Mouse (Mus musculus): ENCODE data around the gene Bricd5. TPM values are rescaled to one million over a fixed set of nuclear protein-coding genes. Genes with fewer than 3 reads are reported as not detected.
"Not testable (repeated sequence)": the region's sequence is repeated elsewhere in the genome, so short reads cannot be mapped to it uniquely, and the experiment has no call there.

The Bricd5 gene
- polyA plus RNA-seq, 1 experiment from 2014 or later: 0.65 TPM

DNA sequence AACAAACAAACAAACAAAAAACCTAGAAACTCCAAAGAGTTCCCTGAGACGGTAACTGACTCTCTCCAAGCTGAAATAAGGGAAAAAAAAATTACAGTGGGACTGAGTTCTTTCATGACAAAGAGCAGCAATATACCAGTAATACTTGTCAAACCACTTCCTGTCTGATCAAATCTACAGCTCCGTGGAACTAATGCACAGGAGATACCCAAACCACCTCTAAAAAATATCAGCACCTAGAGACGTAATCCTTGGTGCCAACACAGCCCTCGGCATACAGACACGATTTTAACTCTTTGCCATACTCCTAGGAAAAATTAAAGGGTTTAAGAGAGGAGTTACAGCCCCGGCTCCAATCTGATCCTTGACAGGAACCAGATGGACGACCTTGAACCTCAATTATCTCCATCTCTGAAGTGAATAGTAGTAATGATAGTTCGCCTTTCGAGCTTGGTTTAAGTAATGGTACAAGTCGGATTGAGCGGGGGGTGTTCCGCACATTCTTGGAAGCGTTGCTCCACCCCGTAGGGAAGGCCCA, 19.4 kb upstream of the Bricd5 start:
- no peak for ATAC-seq
- H3K4me1 ChIP-seq (ENCODE audit: control insufficient read depth, insufficient read depth, low read depth, low read length): peaks cover 10% of the 10 kb centered on the region
- H3K4me3 ChIP-seq (ENCODE audit: low read length): peak overlapping the region; percentile 66
- peak overlapping the region; percentile 92 for H3K27ac ChIP-seq (ENCODE audit: low read depth, low read length)
- H3K36me3 ChIP-seq (ENCODE audit: control insufficient read depth, insufficient read depth, low read length): peaks cover 10% of the 10 kb centered on the region
- H3K4me2 ChIP-seq (ENCODE audit: low read length): peak overlapping the region; percentile 82
- H3K27me3 ChIP-seq (replicated peaks; ENCODE audit: control insufficient read depth, insufficient read depth, low read length): no peaks in the 10 kb centered on the region
- peak overlapping the region; percentile 89 for H3K9ac ChIP-seq (ENCODE audit: low read depth, low read length)
- 9% methylated on average over 14 of the region's 14 CpGs for WGBS
- no peaks in the 10 kb centered on the region for H3K9me3 ChIP-seq (ENCODE audit: control insufficient read depth, low read length)

DNA sequence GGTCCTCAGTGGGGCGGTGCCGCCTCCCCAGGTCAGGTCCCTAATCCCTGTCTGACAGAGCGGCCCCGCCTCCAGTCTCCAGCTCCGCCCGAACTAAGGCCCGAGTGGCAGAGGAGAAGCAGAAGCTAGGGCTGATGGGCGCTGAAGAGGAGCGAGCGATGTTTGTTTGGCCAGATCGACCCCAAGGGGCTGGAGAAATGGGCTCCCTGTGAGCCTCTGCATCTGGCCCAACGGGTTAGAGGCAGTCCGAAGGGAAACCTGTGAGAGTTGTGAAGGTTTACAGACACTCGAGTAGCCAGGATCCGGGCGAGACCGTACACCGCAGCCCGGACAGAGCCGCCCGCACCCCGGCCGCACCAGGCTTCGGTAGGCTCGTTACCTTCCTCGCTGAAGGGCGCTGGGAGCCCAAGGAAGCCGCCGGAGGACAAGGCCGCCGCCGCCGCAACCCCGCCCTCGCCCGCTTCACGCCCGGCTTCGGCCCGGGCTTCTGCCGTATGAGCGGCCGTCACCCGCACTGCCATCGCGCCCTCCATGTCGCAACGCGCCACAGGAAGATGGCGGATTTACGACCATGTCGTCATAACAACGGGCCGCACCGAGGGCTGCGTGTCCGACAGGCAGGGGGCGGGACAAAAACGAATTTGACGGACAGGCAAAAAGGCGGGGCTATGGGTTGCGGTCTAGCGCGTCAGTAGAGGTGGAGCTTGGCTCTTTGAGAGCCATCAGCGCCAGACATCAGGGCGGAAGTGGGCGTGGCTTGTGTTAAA, 18.7 kb upstream of the Bricd5 start:
- Histone ChIP-seq H3K9ac (ENCODE audit: low read depth, low read length) (peak overlapping the region; percentile 89), H3K4me2 (ENCODE audit: low read length) (peak overlapping the region; percentile 82), H3K27ac (ENCODE audit: low read depth, low read length) (peak overlapping the region; percentile 92), H3K27me3 (replicated peaks; ENCODE audit: control insufficient read depth, insufficient read depth, low read length) (no peaks in the 10 kb centered on the region), H3K9me3 (ENCODE audit: control insufficient read depth, low read length) (no peaks in the 10 kb centered on the region), H3K36me3 (ENCODE audit: control insufficient read depth, insufficient read depth, low read length) (peaks cover 3% of the 10 kb centered on the region; the same call in 1 of the 2 replicates), H3K4me1 (ENCODE audit: control insufficient read depth, insufficient read depth, low read depth, low read length) (peaks cover 10% of the 10 kb centered on the region), H3K4me3 (ENCODE audit: low read length) (peak overlapping the region; percentile 66)
- WGBS: under 1% methylated on average over 67 of the region's 67 CpGs
- peak; percentile 95 for ATAC-seq

DNA sequence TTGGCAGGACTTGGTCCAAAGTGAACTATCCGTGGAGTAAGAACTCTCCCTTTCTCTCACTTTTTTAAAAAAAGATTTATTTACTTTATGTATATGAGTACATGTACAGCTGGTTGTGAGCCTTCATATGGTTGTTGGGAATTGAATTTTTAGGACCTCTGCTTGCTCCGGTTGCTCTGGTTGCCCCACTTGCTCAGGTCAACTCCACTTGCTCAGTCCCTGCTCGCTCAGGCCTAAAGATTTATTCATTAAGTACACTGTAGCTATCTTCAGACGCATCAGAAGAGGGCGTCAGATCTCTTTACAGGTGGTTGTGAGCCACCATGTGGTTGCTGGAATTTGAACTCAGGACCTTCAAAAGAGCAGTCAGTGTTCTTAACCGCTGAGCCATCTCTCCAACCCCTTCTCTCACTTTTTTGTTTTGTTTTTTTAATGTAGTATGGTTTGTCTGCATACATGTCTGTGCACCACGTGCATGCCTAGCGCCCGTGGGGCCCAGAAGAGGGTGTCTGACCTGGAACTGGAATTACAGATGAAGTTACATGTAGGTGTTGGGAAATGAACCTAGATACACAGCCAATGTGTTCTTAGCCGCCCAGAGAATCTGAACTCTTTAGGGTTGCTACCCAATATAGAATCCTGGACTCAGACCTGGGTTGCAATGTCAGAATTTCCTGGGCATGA, 18.0 kb upstream of the Bricd5 start:
- not testable (repeated sequence) for H3K9me3 ChIP-seq (ENCODE audit: control insufficient read depth, low read length); H3K27me3 ChIP-seq (replicated peaks; ENCODE audit: control insufficient read depth, insufficient read depth, low read length); H3K36me3 ChIP-seq (ENCODE audit: control insufficient read depth, insufficient read depth, low read length); H3K27ac ChIP-seq (ENCODE audit: low read depth, low read length); H3K9ac ChIP-seq (ENCODE audit: low read depth, low read length)
- peaks cover 10% of the 10 kb centered on the region for H3K4me1 ChIP-seq (ENCODE audit: control insufficient read depth, insufficient read depth, low read depth, low read length)
- H3K4me2 ChIP-seq (ENCODE audit: low read length): peak overlapping the region; percentile 82
- H3K4me3 ChIP-seq (ENCODE audit: low read length): peak overlapping the region; percentile 66
- peak; percentile 32 for ATAC-seq
- WGBS: 48% methylated on average over 10 of the region's 10 CpGs

DNA sequence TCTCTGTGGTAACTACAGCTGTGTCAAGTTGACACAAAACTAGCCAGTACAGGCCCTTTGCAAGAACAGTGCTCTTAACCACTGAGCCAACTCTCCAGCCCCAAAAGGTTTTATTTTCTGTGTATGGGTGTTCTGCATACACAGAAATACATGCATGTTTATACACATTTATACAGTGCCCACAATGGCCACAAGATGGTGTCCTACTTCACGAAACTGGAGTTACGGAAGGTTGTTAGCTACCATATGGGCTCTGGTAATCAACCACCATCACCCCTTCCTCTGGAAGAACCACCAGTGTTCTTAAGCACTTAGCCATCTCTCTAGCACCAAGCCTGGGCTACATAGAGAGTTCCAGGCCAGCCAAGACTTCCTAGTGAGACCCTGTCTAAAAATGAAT, 12.1 kb upstream of the Bricd5 start:
- no peak for ATAC-seq
- H3K9me3 ChIP-seq (ENCODE audit: control insufficient read depth, low read length): no peaks in the 10 kb centered on the region

DNA sequence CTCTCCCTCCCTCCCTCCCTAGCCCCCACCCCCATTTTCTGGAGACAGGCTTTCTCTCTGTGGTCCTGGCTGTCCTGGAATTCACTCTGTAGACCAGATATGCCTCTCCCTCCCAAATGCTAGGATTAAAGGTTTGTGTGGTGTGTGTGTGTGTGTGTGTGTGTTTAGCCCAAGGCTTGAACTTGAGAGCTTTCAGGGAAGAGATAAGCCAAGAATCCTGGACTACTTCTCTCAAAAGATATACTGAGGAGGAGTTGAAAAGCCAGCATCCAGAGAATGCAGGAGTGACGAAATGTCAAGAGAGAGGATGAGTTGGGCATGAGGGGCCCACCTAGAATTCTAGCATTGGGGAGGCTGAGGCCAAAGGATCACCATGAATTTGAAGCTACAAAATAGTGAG, 10.8 kb upstream of the Bricd5 start:
- Histone ChIP-seq H3K27me3 (replicated peaks; ENCODE audit: control insufficient read depth, insufficient read depth, low read length) (no peaks in the 10 kb centered on the region), H3K9me3 (ENCODE audit: control insufficient read depth, low read length) (no peaks in the 10 kb centered on the region), H3K4me3 (ENCODE audit: low read length) (no peak overlapping the region), H3K9ac (ENCODE audit: low read depth, low read length) (no peak overlapping the region), H3K4me2 (ENCODE audit: low read length) (no peak overlapping the region), H3K27ac (ENCODE audit: low read depth, low read length) (no peak overlapping the region), H3K36me3 (ENCODE audit: control insufficient read depth, insufficient read depth, low read length) (no peaks in the 10 kb centered on the region), H3K4me1 (ENCODE audit: control insufficient read depth, insufficient read depth, low read depth, low read length) (no peaks in the 10 kb centered on the region)
- whole genome bisulfite sequencing: 87% methylated on average over 1 of the region's 1 CpGs
- ATAC-seq: no peak

More for the DNA sequence above, 12.1 kb upstream of the Bricd5 start:
- Histone ChIP-seq H3K4me1 (ENCODE audit: control insufficient read depth, insufficient read depth, low read depth, low read length) (no peaks in the 10 kb centered on the region), H3K4me2 (ENCODE audit: low read length) (no peak overlapping the region), H3K4me3 (ENCODE audit: low read length) (no peak overlapping the region), H3K9ac (ENCODE audit: low read depth, low read length) (no peak overlapping the region), H3K36me3 (ENCODE audit: control insufficient read depth, insufficient read depth, low read length) (no peaks in the 10 kb centered on the region), H3K27ac (ENCODE audit: low read depth, low read length) (no peak overlapping the region), H3K27me3 (replicated peaks; ENCODE audit: control insufficient read depth, insufficient read depth, low read length) (no peaks in the 10 kb centered on the region)
- 63% methylated on average over 2 of the region's 2 CpGs for WGBS

DNA sequence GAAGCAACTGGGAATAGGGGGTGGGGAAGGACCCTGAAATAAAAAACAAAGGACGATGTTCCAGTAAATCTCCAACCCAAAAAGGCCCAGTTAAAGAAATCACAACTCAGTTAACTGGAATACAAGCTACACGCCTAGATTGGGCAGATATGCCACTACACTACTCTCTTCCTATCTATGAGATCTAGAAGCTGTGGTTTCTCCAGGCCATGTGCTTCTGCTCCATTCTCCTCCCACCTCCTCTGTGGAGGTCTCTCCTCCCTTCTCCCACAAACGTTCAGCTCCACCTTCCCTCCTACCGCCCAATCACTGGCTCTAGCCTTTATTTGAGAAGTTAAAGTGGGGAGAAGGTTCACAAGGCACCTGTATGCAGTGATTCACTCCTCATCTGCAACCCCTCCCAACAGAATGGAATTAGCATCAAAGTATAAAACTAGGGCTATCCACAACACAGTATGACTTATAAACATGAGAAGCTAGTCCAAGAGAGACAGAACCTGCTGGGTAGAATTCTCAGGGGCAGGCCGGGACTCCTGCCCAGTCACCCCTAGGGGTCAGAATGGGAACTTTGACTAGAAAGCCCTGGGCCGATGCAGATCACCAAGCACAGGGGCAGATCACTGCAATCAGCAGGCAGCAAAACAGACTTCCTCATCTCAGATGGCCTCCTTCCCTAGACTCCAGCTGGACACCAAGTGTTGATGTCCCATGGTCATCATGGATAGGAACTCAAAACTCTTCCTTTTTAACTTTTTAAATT, 10.1 kb upstream of the Bricd5 start:
- no peak for ATAC-seq
- H3K27me3 ChIP-seq (replicated peaks; ENCODE audit: control insufficient read depth, insufficient read depth, low read length): no peaks in the 10 kb centered on the region
- no peak overlapping the region for H3K4me2 ChIP-seq (ENCODE audit: low read length)

DNA sequence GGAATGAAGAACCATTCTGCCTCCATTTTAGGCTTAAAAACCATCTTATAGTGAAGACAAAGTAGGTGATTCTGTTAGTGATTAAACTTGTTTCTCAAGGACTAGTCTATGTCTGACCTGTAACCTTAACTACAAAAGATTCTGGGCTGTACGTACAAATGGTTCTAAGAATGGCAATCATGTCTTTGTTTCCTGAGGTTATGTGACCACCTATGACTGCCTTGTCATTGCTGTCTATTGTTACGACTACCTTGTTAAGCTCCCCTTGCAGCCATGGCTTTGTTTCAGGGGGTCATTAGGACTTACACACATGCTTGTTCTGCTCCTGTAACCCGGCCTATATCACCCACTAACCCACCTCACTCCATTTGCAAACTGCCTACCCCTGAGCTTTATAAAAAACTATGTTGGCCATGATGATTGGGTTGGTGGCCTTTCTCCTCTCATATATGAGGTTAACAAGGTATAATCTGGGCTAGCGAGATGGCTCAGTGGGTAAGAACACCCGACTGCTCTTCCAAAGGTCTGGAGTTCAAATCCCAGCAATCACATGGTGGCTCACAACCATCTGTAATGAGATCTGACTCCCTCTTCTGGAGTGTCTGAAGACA, 4.9 kb upstream of the Bricd5 start:
- peaks cover 25% of the 10 kb centered on the region for H3K4me1 ChIP-seq (ENCODE audit: control insufficient read depth, insufficient read depth, low read depth, low read length)
- H3K9me3 ChIP-seq (ENCODE audit: control insufficient read depth, low read length): no peaks in the 10 kb centered on the region
- 92% methylated on average over 5 of the region's 5 CpGs for WGBS
- no peak for ATAC-seq
- H3K27me3 ChIP-seq (replicated peaks; ENCODE audit: control insufficient read depth, insufficient read depth, low read length): no peaks in the 10 kb centered on the region
- no peak overlapping the region for H3K4me2 ChIP-seq (ENCODE audit: low read length)
- no peaks in the 10 kb centered on the region; the same call in 1 of the 2 replicates for H3K36me3 ChIP-seq (ENCODE audit: control insufficient read depth, insufficient read depth, low read length)
- no peak overlapping the region for H3K27ac ChIP-seq (ENCODE audit: low read depth, low read length)
- no peak overlapping the region for H3K9ac ChIP-seq (ENCODE audit: low read depth, low read length)
- no peak overlapping the region for H3K4me3 ChIP-seq (ENCODE audit: low read length)

More for the DNA sequence above, 10.1 kb upstream of the Bricd5 start:
- H3K4me3 ChIP-seq (ENCODE audit: low read length): no peak overlapping the region
- H3K27ac ChIP-seq (ENCODE audit: low read depth, low read length): no peak overlapping the region
- no peak overlapping the region for H3K9ac ChIP-seq (ENCODE audit: low read depth, low read length)
- H3K36me3 ChIP-seq (ENCODE audit: control insufficient read depth, insufficient read depth, low read length): no peaks in the 10 kb centered on the region
- WGBS: 59% methylated on average over 6 of the region's 6 CpGs
- no peaks in the 10 kb centered on the region for H3K4me1 ChIP-seq (ENCODE audit: control insufficient read depth, insufficient read depth, low read depth, low read length)
- H3K9me3 ChIP-seq (ENCODE audit: control insufficient read depth, low read length): no peaks in the 10 kb centered on the region

DNA sequence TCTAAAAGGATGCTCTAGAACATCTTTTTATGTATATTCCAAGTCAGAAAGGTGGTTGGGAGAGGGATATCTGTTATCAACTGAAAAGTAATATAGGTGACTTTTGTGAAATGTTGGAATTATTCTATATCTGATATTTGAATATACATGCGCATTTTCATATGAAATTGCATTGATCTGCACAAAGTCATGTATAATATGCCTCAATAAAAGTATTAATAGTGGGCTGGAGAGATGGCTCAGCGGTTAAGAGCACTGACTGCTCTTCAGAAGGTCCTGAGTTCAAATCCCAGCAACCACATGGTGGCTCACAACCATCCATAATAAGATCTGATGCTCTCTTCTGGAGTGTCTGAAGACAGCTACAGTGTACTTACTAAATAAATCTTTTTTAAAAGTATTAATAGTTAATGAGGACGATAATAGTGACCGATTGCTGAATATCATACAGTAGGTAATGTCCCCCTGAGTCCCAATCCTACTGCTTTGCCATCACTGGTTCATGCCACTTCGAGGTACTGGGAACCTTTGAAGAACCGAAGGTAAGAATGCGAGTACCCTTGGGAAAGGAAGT, 4.3 kb upstream of the Bricd5 start:
- H3K9ac ChIP-seq (ENCODE audit: low read depth, low read length): peak overlapping the region; percentile 78
- peak overlapping the region; percentile 88 for H3K27ac ChIP-seq (ENCODE audit: low read depth, low read length)
- H3K4me2 ChIP-seq (ENCODE audit: low read length): peak overlapping the region; percentile 99
- no peaks in the 10 kb centered on the region for H3K9me3 ChIP-seq (ENCODE audit: control insufficient read depth, low read length)
- no peaks in the 10 kb centered on the region for H3K27me3 ChIP-seq (replicated peaks; ENCODE audit: control insufficient read depth, insufficient read depth, low read length)
- peak overlapping the region; percentile 67 for H3K4me3 ChIP-seq (ENCODE audit: low read length)
- ATAC-seq: no peak
- H3K36me3 ChIP-seq (ENCODE audit: control insufficient read depth, insufficient read depth, low read length): peaks cover under 1% of the 10 kb centered on the region; the same call in 1 of the 2 replicates
- H3K4me1 ChIP-seq (ENCODE audit: control insufficient read depth, insufficient read depth, low read depth, low read length): peaks cover 29% of the 10 kb centered on the region
- WGBS: 20% methylated on average over 7 of the region's 7 CpGs

Measured in hindbrain, embryonic 16.5 days (tissue).